Mouse (Mus musculus) megakaryocyte, embryonic 14.5 days (primary cell): ENCODE measurements around the gene Trp73.

Source experiments
- FLI1 ChIP-seq: IDR thresholded peaks from 2 replicates; pipeline ENCODE4 v1.6.1; 2012; ENCODE audit warnings: low read length, inconsistent platforms, mixed read lengths
- GATA1 ChIP-seq: IDR thresholded peaks from 3 replicates; pipeline ENCODE4 v1.6.1; 2012; ENCODE audit warnings: mixed read lengths, low read length, inconsistent platforms, borderline replicate concordance

GRCm38 (mm10) chr4:154171931-154172604, 32.1 kb upstream of the Trp73 start:
- TF ChIP-seq GATA1 (no peak), FLI1 (no peak)
